In the genomic region with DNA sequence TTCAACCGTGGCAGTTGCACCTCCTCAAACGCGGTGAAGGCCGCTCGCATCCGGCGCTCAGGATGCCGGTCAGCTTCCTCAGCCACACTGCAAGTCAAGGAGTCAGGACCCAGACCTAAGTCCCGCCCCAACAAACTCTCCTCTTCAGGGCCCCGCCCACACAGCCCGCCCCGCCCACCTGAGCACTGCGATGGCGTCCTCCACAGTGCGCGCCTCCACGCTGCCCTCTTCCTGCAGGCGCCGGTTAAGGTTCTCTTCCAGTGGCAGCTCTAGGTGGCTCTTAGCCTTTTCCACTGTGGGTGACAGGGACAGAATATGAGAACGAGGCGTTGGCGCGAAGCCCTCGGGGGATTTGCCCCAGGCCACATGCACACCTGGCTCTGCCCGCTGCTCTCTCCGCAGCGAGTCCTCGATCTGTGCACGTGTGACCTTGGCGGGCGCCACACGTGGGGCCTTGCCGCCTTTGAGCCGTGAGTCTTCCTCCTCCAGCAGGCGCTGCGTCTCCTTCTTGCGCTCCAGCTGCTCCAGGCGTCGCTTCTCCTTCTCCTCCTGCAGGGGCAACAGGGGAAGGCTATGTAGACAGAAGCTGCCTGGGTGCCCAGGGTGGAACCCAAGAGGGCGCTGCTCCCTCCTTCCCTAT, we compare ENCODE assay signal across 8 mouse cellular contexts. TPM values are rescaled to one million over a fixed set of nuclear protein-coding genes. Genes with fewer than 3 reads are reported as not detected.
A peak's percentile ranks its signal among the peaks of the same experiment; 100 is the strongest.
DNase-seq lines count a peak whose midpoint lies in the region; ATAC-seq and TF ChIP-seq lines count a peak whose summit lies in the region.

No protein-coding gene starts in this region.

- TF ChIP-seq POLR2A in small intestine, adult 2 months (IDR thresholded peaks at IDR 0.05; ENCODE audit: low read depth, low read length): no peak

- H3K36me3 ChIP-seq in forebrain, embryonic 11.5 days (ENCODE audit: control insufficient read depth, insufficient read depth, low read length): no peaks in the 10 kb centered on the region
- H3K36me3 ChIP-seq in kidney, embryonic 15.5 days: peaks cover 9% of the 10 kb centered on the region; the same call in 1 of the 2 replicates
- H3K36me3 ChIP-seq in small intestine, adult 2 months (ENCODE audit: control insufficient read depth, insufficient read depth, low read length): peaks cover 6% of the 10 kb centered on the region

- 14% methylated on average over 40 of the region's 40 CpGs for WGBS in forebrain, embryonic 11.5 days
- 17% methylated on average over 40 of the region's 40 CpGs for WGBS in kidney, embryonic 15.5 days
- 56% methylated on average over 40 of the region's 40 CpGs for WGBS in small intestine, adult 2 months

- H3K9ac ChIP-seq in forebrain, embryonic 11.5 days (ENCODE audit: low read length): peak overlapping the region; percentile 35
- H3K9ac ChIP-seq in kidney, embryonic 15.5 days: peak overlapping the region; percentile 15; the same call in 1 of the 2 replicates

- H3K27me3 ChIP-seq in forebrain, embryonic 11.5 days (ENCODE audit: control insufficient read depth, insufficient read depth, low read length): no peaks in the 10 kb centered on the region
- peaks cover 13% of the 10 kb centered on the region for H3K27me3 ChIP-seq in kidney, embryonic 15.5 days
- H3K27me3 ChIP-seq in small intestine, adult 2 months (ENCODE audit: control insufficient read depth, insufficient read depth, low read length): peaks cover 14% of the 10 kb centered on the region

- no peak for ATAC-seq in forebrain, embryonic 11.5 days (replicated peaks; ENCODE audit: low FRiP score)
- no peak for ATAC-seq in kidney, embryonic 15.5 days (replicated peaks; ENCODE audit: low FRiP score)

- 0 out of 2 replicates have a peak overlapping the region, but pooled peaks have one; percentile 0 for H3K27ac ChIP-seq in forebrain, embryonic 11.5 days (ENCODE audit: low read depth, low read length)
- peak overlapping the region; percentile 59 for H3K27ac ChIP-seq in kidney, embryonic 15.5 days
- H3K27ac ChIP-seq in small intestine, adult 2 months (ENCODE audit: insufficient read depth, low read depth, low read length): no peak overlapping the region
- H3K27ac ChIP-seq in gastrocnemius, adult 2 months: no peak overlapping the region

- intact Hi-C loops in gastrocnemius, adult 2 months (cut with DNase I): loop anchor here (1.0 to 2.0 kb wide), 2 partner anchors 24 to 48 kb away; no protein-coding TSS in a partner anchor

- H3K4me1 ChIP-seq in forebrain, embryonic 11.5 days (replicated peaks; ENCODE audit: control insufficient read depth, insufficient read depth, low read length): peaks cover 28% of the 10 kb centered on the region
- H3K4me1 ChIP-seq in kidney, embryonic 15.5 days: peaks cover 64% of the 10 kb centered on the region
- peaks cover 21% of the 10 kb centered on the region for H3K4me1 ChIP-seq in small intestine, adult 2 months (ENCODE audit: control insufficient read depth, insufficient read depth, insufficient read length, low read length)

- no peaks in the 10 kb centered on the region for H3K9me3 ChIP-seq in forebrain, embryonic 11.5 days (ENCODE audit: control insufficient read depth, low read length)
- no peaks in the 10 kb centered on the region for H3K9me3 ChIP-seq in kidney, embryonic 15.5 days (replicated peaks)

- peak overlapping the region; percentile 26; the same call in 1 of the 2 replicates for H3K4me2 ChIP-seq in forebrain, embryonic 11.5 days (ENCODE audit: low read depth, low read length, severe bottlenecking)
- H3K4me2 ChIP-seq in kidney, embryonic 15.5 days: peak overlapping the region; percentile 59

- no peak for TF ChIP-seq CTCF in small intestine, adult 2 months (IDR thresholded peaks at IDR 0.05; ENCODE audit: extremely low read depth, insufficient read length, insufficient replicate concordance, low read depth, low read length)
- no peak for TF ChIP-seq CTCF in gastrocnemius, adult 2 months (IDR thresholded peaks at IDR 0.05)

- peak overlapping the region; percentile 4; the same call in 1 of the 2 replicates for H3K4me3 ChIP-seq in forebrain, embryonic 11.5 days (ENCODE audit: low read depth, low read length)
- peak overlapping the region; percentile 29 for H3K4me3 ChIP-seq in kidney, embryonic 15.5 days (replicated peaks)
- peak overlapping the region; percentile 23 for H3K4me3 ChIP-seq in small intestine, adult 2 months (ENCODE audit: low read depth, low read length)
- H3K4me3 ChIP-seq in gastrocnemius, adult 2 months: no peak overlapping the region

- peak; percentile 57 for DNase-seq in urinary bladder, postnatal 14 days (ENCODE audit: low spot score)
- no peak for DNase-seq in urinary bladder, postnatal 10 days (ENCODE audit: low spot score)
- peak; percentile 75 for DNase-seq in forebrain, embryonic 11.5 days (ENCODE audit: low spot score)
- DNase-seq in lung, postnatal 14 days: peak; percentile 57
- no peak for DNase-seq in gastrocnemius, adult 2 months
- DNase-seq in left cerebral cortex, adult 9 months (ENCODE audit: low spot score in 2 of 2): no peak

RNA-seq across cellular contexts. Expression of a gene that starts 5.1 kb away (rescaled TPM):
- 165 and 176 TPM in 2 replicates for polyA plus RNA-seq in forebrain, embryonic 11.5 days (2014; fragmentation: Nextera tagmentation; extraction: Ambion mirVana)
- polyA plus RNA-seq in kidney, embryonic 15.5 days (2015; fragmentation: Nextera tagmentation; extraction: Ambion mirVana): 115 and 123 TPM in 2 replicates
- 35.9 and 64.7 TPM in 2 replicates for polyA plus RNA-seq in small intestine, adult 2 months (2012; rRNA removed)
- 10 to 100 TPM; 65.6 to 73.1 TPM for total RNA-seq in gastrocnemius, adult 2 months (2021)

RNA-seq across cellular contexts. Expression of a gene that starts 5.6 kb away (rescaled TPM):
- polyA plus RNA-seq in forebrain, embryonic 11.5 days (2014; fragmentation: Nextera tagmentation; extraction: Ambion mirVana): 9.0 and 13.4 TPM in 2 replicates
- 2.6 and 2.9 TPM in 2 replicates for polyA plus RNA-seq in kidney, embryonic 15.5 days (2015; fragmentation: Nextera tagmentation; extraction: Ambion mirVana)
- 0.90 and 2.9 TPM in 2 replicates for polyA plus RNA-seq in small intestine, adult 2 months (2012; rRNA removed)
- total RNA-seq in gastrocnemius, adult 2 months (2021): 10 to 100 TPM; 18.1 to 21.5 TPM

RNA-seq across cellular contexts. Expression of a gene that starts 23.9 kb away (rescaled TPM):
- 0.43 and 0.44 TPM in 2 replicates for polyA plus RNA-seq in forebrain, embryonic 11.5 days (2014; fragmentation: Nextera tagmentation; extraction: Ambion mirVana)
- polyA plus RNA-seq in kidney, embryonic 15.5 days (2015; fragmentation: Nextera tagmentation; extraction: Ambion mirVana): 0.06 and 0.25 TPM in 2 replicates
- polyA plus RNA-seq in small intestine, adult 2 months (2012; rRNA removed): 0.41 and 24.2 TPM in 2 replicates
- total RNA-seq in gastrocnemius, adult 2 months (2021): not detected

RNA-seq across cellular contexts. Expression of a gene that starts 28.5 kb away (rescaled TPM):
- 2,879 and 3,145 TPM in 2 replicates for polyA plus RNA-seq in forebrain, embryonic 11.5 days (2014; fragmentation: Nextera tagmentation; extraction: Ambion mirVana)
- polyA plus RNA-seq in kidney, embryonic 15.5 days (2015; fragmentation: Nextera tagmentation; extraction: Ambion mirVana): 4,326 and 4,329 TPM in 2 replicates
- 2,725 and 5,728 TPM in 2 replicates for polyA plus RNA-seq in small intestine, adult 2 months (2012; rRNA removed)
- 1,000 to 10,000 TPM in 1 of 2 experiments, 100 to 1,000 TPM in 1; 932 to 1,039 TPM for total RNA-seq in gastrocnemius, adult 2 months (2021)

RNA-seq across cellular contexts. Expression of a gene that starts 29.2 kb away (rescaled TPM):
- 6.3 and 7.2 TPM in 2 replicates for polyA plus RNA-seq in forebrain, embryonic 11.5 days (2014; fragmentation: Nextera tagmentation; extraction: Ambion mirVana)
- polyA plus RNA-seq in kidney, embryonic 15.5 days (2015; fragmentation: Nextera tagmentation; extraction: Ambion mirVana): 5.0 and 6.5 TPM in 2 replicates
- 26.1 and 49.9 TPM in 2 replicates for polyA plus RNA-seq in small intestine, adult 2 months (2012; rRNA removed)
- total RNA-seq in gastrocnemius, adult 2 months (2021): 100 to 1,000 TPM in 1 of 2 experiments, 10 to 100 TPM in 1; 66.5 to 182 TPM

Comparison
In these comparisons a context has a peak if more than half of its experiments do, and no peak if none do; other contexts are left out.
1. DNase-seq: peak in urinary bladder, postnatal 14 days (single experiment), forebrain, embryonic 11.5 days (single experiment) and lung, postnatal 14 days (single experiment); none in urinary bladder, postnatal 10 days (single experiment), gastrocnemius, adult 2 months (single experiment) and left cerebral cortex, adult 9 months (0 of 2).
2. H3K27ac ChIP-seq: peak in forebrain, embryonic 11.5 days (single experiment) and kidney, embryonic 15.5 days (single experiment); none in small intestine, adult 2 months (single experiment) and gastrocnemius, adult 2 months (single experiment).